Mouse (Mus musculus) ES-E14 (cell line): ENCODE measurements at regions not wholly inside any gene's neighbourhood (a gene's known extent, or its start where the extent isn't known, plus 50 kb on each side); places are given as distances from the start of the nearest gene placed in this dataset.

Experiments
- CHD2 ChIP-seq: IDR thresholded peaks from 2 replicates; pipeline ENCODE4 v1.6.1; 2014; ENCODE audit warnings: mild to moderate bottlenecking, low read depth, low read length, inconsistent platforms
- HCFC1 ChIP-seq: IDR thresholded peaks from 2 replicates; pipeline ENCODE4 v1.6.1; 2012; ENCODE audit warnings: low read length, inconsistent platforms, borderline replicate concordance; ENCODE audit not compliant: insufficient read depth
- MAFK ChIP-seq: IDR thresholded peaks from 2 replicates; pipeline ENCODE4 v1.6.1; 2014; ENCODE audit warnings: mild to moderate bottlenecking, low read depth, low read length, inconsistent platforms; ENCODE audit not compliant: insufficient read depth
- ZNF384 ChIP-seq: IDR thresholded peaks from 2 replicates; pipeline ENCODE4 v1.6.1; 2012; ENCODE audit warnings: low read depth, low read length, inconsistent platforms

DNA sequence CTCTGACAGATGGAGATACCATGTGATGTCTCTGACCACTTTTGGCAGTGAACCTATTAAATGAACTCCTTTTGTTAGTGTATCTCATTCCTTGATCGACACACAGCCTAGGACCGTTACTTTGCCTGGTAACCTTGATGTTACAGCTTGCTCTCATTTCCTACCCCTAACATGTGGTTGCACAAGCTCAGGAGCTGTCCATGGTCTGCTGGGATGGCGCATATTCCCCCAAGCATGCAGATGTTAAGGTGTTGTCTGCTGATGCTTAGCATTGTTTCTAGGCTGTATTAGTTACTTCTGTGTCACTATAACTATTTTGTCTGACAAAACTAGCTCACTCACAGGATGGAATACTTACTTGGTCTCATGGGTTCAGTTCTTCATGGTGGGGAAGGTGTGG lies 113.6 kb upstream of the Zfp746 start:
- TF ChIP-seq HCFC1 (no peak), ZNF384 (no peak), MAFK (no peak), CHD2 (no peak)
